Mouse (Mus musculus) cerebellum, postnatal 36 days (tissue): ENCODE data around the gene Tubb2b.
A peak's percentile ranks its signal among the peaks of the same experiment; 100 is the strongest.

Experiments
- DNase-seq, 2 experiments: peaks; one replicate each; pipeline ENCODE4 v3.0.0; 2021 to 2022; ENCODE audit warnings: mixed read lengths in 2 of 2

Gene Tubb2b

GRCm38 (mm10) chr13:34134276-34134675 is 4.0 kb upstream of the Tubb2b start:
- no peak for DNase-seq

- DNase-seq = no peak
Measured at GRCm38 (mm10) chr13:34133326-34134071, 3.2 kb upstream of the Tubb2b start.

GRCm38 (mm10) chr13:34132875-34133274 is 2.6 kb upstream of the Tubb2b start:
- no peak for DNase-seq

- no peak for DNase-seq
Measured at GRCm38 (mm10) chr13:34132299-34132698, 2.0 kb upstream of the Tubb2b start.

- DNase-seq = peak in 1 of 2 experiments; percentile 21
Measured at GRCm38 (mm10) chr13:34131708-34132060, 1.4 kb upstream of the Tubb2b start.

- peak in 1 of 2 experiments; percentile 14 for DNase-seq
Measured at GRCm38 (mm10) chr13:34131011-34131707, 893 bp upstream of the Tubb2b start.

GRCm38 (mm10) chr13:34129485-34130225 is 611 bp downstream of the Tubb2b start:
- no peak for DNase-seq

- DNase-seq = no peak
Measured at GRCm38 (mm10) chr13:34128276-34129114, 1.8 kb downstream of the Tubb2b start.

- no peak for DNase-seq
Measured at GRCm38 (mm10) chr13:34125711-34126110, 4.6 kb downstream of the Tubb2b start.

GRCm38 (mm10) chr13:34120536-34120935 is 9.7 kb downstream of the Tubb2b start:
- no peak for DNase-seq

GRCm38 (mm10) chr13:34119406-34119805 is 10.9 kb downstream of the Tubb2b start:
- no peak for DNase-seq

- no peak for DNase-seq
Measured at GRCm38 (mm10) chr13:34118816-34119215, 11.4 kb downstream of the Tubb2b start.

- no peak for DNase-seq
Measured at GRCm38 (mm10) chr13:34116508-34116907, 13.8 kb downstream of the Tubb2b start.

- DNase-seq = no peak
Measured at GRCm38 (mm10) chr13:34114654-34115053, 15.6 kb downstream of the Tubb2b start.

GRCm38 (mm10) chr13:34113086-34113485 is 17.2 kb downstream of the Tubb2b start:
- no peak for DNase-seq

GRCm38 (mm10) chr13:34112369-34113081 is 17.7 kb downstream of the Tubb2b start:
- DNase-seq = no peak

- no peak for DNase-seq
Measured at GRCm38 (mm10) chr13:34111878-34112277, 18.4 kb downstream of the Tubb2b start.

- DNase-seq = no peak
Measured at GRCm38 (mm10) chr13:34111019-34111418, 19.2 kb downstream of the Tubb2b start.

GRCm38 (mm10) chr13:34109677-34110058 is 20.6 kb downstream of the Tubb2b start:
- no peak for DNase-seq

- no peak for DNase-seq
Measured at GRCm38 (mm10) chr13:34109035-34109676, 21.1 kb downstream of the Tubb2b start.

- DNase-seq = no peak
Measured at GRCm38 (mm10) chr13:34106999-34107398, 23.3 kb downstream of the Tubb2b start.

- DNase-seq = no peak
Measured at GRCm38 (mm10) chr13:34106256-34106655, 24.0 kb downstream of the Tubb2b start.
